Mouse (Mus musculus) megakaryocyte, embryonic 14.5 days (primary cell): ENCODE data around the gene Trib3.

Experiments used
- FLI1 ChIP-seq: IDR thresholded peaks from 2 replicates; pipeline ENCODE4 v1.6.1; 2012; ENCODE audit warnings: low read length, inconsistent platforms, mixed read lengths
- GATA1 ChIP-seq: IDR thresholded peaks from 3 replicates; pipeline ENCODE4 v1.6.1; 2012; ENCODE audit warnings: mixed read lengths, low read length, inconsistent platforms, borderline replicate concordance

DNA sequence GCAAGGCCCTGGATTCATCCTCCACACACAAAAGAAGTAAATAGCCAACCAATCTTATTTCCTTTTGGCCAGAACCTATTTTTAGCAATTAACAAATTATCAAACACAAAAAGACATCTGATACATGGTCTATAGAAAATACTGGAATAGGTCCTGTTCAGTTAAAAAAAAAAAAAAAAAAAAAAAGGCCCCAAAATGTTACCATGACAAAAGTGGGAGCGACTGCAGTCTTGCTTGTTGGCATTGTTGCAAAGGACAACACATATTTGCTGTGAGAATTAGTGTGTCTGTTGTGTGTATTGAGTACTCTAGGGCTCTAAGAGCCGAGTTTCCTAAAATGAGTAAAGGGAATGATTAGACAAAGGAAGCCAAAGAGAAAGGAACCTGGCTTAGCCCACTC is 51.4 kb downstream of the Trib3 start:
- TF ChIP-seq GATA1 = no peak
- TF ChIP-seq FLI1 = no peak
